Mouse (Mus musculus) embryo, embryonic 10.5 days (tissue): ENCODE measurements around the gene Rptor.

ENCODE experiments used
- DNase-seq: peaks from one replicate; pipeline ENCODE4 v3.0.0-alpha.2; 2015; ENCODE audit warnings: low spot score

The Rptor gene

DNA sequence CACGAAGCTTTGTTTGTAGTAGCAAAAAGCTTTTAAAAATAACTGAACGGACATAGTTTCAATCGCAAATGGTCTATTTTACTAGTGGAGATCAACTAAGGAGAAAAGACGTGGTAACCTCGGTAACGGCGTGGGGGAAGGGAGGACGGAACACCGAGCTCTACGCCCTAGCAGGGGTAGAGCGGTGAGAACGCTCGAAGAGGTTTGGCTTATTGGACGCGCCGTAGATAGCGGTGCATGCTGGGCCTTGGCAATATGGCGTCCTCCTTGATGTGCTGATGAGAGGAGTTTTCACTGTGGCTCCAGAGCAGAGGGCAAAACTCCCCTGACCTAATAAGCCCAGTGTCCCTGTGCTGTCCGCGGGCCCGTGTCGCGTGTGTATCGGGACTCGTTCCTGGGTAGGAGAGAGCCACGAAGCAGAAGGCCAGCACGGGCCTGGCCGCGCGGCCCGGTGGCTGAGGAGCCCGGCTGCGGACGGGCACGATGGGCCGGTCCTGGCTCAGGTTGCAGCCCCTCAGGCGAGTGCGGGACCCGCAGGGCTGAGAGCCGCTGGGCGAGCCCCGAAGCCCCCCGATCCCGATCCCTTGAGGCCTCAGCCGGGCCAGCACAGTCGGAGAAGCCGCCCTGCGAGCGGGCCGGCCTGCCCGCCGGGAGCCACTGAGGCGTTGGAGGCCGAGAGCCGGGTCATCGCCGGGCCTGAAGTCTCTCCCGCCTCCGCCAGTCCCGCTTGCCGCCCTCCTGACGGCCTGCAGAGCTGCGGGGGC lies at the start of gene Rptor:
TSS of gene Rptor (plus strand) at position 143 of the 764 bp plus-strand sequence.
- DNase-seq: peak; percentile 99

DNA sequence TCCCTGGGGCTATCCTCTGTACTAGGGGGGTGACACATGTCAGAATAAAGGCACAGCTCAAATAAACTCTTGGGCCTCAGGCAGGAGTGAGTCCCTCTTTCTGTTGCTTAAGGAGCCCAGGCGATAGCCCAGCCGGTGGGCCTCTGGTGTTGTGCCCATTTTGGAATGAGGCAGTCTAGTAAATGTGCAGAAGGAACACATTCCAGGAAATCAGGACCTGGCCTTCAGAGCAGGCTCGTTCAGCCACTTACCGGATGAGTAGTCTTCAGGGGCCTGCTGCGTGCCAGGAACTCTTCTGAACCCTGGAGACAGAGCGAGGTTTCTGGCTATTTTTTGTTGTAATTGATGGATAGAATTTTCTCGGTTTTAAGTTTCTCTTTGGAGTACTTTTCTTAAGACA lies 48.0 kb upstream of the Rptor start:
- no peak for DNase-seq

DNA sequence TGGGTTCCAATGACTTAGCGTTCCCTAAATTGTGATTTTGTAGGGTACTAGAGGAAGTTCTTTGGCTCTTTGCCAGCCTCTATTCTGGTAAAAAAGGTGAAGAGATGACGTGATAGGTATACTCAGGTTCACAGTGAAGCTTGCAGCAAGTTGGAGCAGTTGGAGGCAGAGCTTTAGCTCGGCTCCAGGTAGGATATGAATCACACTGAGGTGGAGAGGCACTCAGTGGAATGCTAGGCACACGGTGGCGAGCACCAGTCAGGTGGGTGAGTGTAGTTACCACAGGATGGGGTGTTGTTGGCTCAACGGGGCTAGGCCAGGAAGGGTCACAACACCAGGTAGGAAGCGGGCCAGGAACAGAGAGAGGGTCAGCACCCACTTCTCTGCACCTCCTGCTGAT lies 47.5 kb upstream of the Rptor start:
- no peak for DNase-seq

DNA sequence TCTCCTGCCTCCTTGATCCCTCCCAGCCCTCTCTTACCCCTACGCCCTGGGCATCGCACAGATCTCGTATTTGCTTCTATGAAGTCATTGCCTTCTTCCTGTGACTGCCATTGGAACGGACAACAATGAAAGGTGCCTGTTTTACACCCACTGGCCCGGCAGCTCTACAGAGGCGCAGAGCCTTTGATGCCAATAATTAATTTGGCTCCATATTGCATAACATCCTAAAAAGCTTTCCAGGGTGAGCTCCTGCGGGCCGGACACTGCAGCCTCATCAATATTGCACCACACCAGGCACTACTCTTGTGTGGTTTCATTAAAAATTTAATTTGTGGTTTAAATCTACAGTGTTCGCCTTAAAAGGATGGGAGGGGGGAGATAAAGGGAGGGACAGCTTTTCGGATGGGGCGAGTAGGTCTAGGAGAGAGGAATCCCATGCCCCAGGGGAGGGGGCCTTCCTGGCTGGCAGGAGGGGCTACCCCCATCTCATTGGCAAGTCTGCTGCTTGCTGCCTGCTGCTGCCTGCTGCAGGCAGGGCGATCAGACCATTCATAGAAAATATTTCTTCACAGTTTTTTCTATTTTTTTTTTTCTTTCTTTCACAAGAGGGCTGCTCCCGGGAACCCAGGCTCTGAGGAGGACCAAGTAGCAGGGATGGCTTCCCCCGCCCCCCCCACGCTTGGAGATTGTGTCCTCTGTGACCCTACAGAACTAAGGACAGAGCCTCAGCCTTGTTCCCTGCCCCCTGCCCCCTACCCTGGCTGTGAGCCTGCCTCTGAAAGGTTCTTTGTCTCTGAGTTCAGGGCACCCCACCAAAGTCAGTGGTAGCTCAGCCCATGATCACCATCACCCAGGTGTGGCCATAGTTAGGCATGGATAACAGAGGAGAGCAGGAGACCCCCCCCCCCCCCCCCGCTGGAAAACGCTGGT lies 44.5 kb upstream of the Rptor start:
- peak; percentile 65 for DNase-seq

DNA sequence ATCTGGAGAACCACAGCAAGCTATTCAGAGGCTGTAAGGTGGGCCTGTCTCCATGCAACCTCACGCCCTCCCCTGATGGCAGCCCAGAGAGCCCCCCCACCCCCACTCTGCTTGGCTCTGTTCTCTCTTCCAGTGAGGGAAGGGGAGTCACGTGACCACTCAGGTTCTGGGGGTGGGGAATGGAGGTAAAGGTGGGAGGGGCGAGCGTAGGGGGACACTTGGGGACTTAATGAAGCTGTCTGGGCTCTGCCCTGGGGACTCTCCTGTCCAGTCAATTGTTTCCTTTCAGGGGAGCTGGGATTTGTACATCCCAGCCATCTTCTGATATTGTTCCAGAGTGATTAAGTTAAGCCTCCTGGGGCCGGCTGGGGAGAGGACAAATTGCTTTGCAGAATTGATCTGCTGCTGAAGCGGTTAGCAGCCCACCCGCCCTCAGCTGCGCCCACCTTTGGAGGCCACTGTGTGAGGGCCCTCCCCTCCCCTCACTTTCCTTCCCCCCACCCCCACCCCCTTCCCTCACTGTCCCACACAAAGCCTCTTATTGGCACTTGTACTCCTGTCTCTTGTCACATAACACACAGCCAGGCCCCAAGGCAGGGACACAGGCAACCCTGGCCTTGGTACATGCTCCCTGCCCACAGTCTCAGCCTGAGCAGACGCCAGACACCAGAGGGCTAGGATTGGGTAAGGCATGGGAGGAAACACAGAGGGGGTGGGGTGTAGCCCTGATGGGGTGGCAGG lies 43.7 kb upstream of the Rptor start:
- peak; percentile 83 for DNase-seq

DNA sequence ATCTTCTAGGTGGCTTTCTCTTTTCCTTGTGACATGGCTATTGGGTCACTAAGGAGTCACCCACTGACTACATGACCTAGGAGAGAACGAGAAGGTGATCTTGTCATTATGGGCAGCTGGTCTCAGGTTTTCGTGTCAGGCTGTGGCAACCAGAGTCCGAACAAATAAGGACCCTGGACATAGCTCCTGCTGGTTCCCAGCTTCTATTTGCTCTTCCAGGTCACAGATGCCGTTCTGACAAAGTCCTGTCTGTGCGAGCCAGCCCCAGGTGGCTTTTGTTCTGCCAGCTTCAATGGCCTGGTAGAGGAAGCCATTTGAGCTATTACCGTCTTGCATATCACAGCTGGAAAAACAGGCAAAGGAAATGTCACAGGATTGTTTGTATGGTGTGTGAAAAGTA lies 40.4 kb upstream of the Rptor start:
- no peak for DNase-seq

- DNase-seq: no peak
Measured at GRCm38 (mm10) chr11:119563166-119563565, 39.5 kb upstream of the Rptor start.

DNA sequence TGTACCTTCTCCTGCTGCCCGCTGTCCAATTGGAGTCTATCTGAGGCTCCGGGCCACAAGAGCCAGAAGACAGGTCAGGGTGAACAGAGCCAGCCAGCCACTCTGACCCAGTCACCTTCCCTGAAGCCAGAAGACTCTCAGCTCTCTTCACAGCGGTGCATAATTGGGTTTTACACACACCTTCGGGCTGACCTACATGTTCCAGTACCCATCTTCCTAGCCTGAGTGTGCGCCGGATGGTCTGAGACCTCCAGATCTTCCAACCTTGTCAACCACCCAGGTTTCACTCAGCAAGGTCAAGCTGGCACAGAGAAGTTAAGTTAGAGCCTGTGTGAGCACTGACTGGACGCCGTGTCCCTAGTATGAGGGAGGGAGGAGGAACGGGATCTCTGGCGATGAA lies 38.3 kb upstream of the Rptor start:
- DNase-seq: no peak

GRCm38 (mm10) chr11:119565021-119565420 lies 37.7 kb upstream of the Rptor start:
- DNase-seq: no peak

DNA sequence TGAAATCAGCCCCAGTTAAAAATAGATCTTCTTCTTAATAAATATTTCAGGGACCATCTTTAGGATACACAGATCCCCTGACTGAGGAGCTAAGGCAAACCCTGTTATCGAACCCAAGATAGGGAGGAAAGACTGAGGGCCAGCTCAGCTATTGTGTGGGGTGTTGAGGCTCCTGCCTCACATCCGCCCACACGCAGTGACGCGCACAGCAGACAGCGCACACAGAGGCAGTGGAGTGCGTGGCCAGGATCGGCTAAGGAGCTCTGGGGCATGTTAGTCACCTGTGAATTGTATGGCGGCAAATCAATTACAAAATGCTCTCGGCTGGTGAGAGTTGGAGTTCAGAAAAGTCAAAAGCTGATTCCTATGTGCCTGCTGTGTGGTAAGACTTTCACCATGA lies 37.0 kb upstream of the Rptor start:
- DNase-seq: no peak

GRCm38 (mm10) chr11:119566188-119566587 lies 36.5 kb upstream of the Rptor start:
- DNase-seq: no peak

DNA sequence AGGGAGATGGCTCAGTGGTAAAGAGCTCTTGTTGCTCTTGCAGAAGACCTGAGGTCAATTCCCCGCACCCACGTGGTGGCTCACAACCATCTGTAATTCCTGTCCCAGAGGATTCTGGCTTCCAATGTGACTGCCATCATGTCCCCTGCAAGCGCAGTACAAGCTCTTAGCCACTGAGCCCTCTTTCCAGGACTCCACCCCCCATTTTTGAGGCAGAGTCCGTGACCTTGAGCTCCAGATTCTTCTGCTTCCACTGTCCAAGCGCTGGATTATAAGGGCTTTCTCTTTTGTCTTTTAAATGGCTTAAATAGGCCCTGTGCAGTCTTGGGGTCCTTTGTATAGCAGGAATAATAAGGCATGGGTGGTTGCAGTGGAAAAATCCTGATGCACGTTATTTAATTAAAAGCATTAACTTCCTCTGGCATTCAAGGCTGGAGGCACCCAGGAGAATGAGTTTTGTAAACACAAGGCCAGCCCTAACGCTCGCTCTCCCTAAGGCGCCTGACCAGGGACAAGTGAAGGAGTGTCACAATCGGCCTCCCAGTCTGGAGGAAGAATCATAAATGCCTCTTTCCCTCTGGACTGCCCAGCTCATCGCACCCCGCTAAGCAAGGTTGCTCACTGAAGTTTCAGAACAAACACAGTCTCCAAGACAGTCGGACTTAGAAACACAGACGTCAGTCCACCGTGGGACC lies 30.2 kb upstream of the Rptor start:
- no peak for DNase-seq

- no peak for DNase-seq
Measured at GRCm38 (mm10) chr11:119576855-119577254, 25.9 kb upstream of the Rptor start.

DNA sequence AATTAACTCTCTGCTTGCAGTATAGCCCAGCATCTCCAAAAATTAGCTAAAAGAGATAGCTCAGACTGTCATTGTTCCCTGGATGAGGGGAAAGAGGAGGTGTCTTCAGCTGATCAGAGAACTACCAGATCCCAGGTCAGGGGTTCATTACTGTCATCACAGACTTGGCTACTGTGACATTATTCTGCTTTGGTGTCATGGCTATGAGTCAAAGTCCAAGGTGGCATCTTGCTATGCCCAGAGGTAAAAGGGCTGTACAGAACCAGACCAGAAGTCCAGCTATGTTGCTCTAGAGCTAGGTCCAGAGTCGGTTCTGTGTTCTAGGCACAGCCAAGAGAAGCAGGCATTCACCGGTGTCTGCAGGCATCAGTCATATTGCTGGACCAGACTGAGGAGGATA lies 25.0 kb upstream of the Rptor start:
- no peak for DNase-seq

DNA sequence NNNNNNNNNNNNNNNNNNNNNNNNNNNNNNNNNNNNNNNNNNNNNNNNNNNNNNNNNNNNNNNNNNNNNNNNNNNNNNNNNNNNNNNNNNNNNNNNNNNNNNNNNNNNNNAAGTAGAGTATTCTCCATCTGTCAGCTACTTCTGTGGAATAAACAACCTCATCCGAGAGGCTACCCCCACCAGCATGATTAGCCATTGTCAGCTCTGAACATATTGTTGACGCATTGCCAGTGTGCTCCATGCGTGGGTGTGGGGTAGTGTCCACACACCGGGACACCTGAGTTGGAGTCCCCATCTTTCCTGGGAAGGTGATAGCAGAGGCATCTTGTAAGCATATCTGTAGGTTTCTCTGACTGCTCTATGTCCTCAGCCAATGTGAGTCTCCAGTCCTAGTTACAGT lies 16.2 kb upstream of the Rptor start:
- no peak for DNase-seq

DNA sequence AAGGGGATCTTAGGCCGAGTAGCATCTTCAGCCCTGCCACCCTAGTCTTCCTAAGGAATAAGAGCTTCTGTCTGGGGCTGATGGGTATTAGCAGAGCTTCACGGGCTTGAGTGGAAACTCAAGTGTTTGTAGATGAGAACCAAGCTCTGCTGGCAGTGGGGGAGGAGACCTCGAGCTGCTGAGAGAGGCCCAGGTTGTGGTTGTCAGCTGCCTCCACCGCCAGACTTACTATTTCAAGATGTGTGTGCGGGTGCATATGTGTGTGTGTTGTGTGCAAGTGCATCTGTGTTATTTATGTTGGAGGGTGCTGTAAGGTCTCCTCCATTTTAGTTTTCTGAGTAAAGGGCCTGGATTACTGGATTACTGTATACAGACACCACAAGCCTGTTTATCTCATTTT lies 15.6 kb upstream of the Rptor start:
- no peak for DNase-seq

DNA sequence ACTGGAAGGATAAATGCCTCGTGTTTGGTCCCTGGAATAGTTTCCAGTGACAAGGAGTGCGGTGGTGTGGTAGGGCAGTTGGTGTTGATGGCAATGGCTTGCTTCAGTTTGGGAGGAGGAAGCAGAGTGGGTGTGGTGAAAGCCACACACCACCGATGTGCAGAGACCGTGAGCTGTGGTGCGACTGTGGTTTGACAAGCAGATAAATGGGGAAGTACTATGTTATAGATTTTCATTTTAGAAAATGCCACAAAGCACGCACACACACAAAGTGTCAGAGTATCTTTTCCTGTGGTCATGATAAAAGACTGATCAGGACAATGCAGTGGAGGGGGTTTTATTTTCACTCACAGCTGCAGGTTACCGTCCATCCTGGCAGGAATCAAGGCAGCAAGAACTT lies 13.5 kb upstream of the Rptor start:
- DNase-seq: no peak

DNA sequence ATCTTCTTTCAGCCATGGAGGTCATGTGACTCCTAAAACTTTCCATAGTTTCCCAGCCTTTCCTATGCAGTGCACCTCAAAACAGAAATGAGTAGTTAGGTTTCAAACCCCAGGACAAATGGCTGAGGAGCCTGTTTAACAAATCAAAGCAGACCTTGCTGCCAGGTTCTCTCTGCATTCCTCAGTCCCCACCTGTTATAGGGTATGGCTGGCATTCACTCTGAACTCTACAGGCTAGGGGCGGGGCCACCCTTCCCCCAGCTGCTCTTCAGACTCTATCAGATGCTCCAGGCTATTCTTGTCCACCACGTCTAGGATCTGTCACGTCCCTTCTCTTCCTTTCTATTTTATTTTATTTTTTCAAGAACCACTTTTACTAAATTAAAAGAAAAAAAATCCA lies 8.7 kb upstream of the Rptor start:
- no peak for DNase-seq

- no peak for DNase-seq
Measured at GRCm38 (mm10) chr11:119598856-119599255, 3.8 kb upstream of the Rptor start.

- no peak for DNase-seq
Measured at GRCm38 (mm10) chr11:119600286-119600685, 2.4 kb upstream of the Rptor start.

DNA sequence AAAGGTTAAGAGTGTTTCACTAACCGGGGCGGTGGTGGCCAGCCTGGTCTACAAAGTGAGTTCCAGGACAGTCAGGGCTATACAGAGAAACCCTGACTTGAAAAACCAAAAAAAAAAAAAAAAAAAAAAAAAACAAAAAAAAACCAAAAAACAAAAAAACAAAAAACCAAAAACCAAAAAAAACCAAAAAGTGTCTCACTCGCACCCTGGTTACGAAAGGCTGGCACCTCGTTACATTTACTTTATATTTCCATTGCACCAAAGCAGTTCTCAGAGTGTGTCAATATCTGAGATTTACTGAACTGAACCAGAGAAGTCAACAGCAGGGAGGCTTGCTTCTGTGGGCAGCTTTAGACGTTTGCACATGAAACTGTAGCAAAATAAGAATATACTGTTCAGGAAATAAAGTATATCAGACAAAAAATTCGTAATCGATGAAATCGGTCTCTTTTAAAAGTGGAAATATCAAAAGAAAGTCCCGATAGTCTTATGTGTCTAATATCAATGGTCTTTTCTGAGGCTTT lies 466 bp upstream of the Rptor start:
- DNase-seq: peak; percentile 48

DNA sequence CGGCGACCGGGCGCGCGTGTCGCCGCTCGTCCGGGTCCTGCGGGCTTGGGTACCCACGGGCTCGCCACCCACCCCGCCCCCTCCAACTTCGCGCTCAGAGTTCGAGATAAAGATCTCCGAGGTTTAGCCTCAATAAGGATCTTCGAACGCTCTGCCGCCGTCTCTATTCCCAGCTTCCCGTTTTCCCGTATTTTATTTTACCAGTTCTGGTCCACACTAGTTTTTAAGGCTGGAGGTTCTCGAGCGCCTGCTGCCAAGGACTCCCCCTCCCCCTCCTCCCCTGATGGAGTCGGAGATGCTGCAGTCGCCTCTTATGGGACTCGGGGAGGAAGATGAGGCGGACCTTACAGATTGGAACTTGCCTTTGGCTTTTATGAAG lies 811 bp downstream of the Rptor start:
- DNase-seq: peak; percentile 55
